ENCODE assay signal across 32 mouse cellular contexts in the genomic region with DNA sequence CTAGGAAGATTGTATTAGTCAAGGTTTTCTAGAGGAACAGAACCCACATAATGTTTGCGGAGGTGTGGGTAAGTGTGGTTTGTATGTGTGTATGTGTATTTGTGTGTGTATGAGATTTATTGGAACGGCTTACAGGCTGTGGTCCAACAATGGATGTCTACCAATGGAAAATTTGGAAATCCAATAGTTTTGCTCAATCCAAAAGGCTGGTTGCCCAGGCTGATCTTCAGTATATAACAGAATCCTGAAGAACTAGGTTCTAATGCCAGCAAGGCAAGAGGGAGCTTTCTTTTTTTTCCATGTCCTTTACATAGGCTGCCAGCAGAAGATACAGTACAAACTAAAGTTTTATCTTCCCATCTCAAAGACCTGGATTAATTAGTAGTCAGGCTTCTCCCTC. TPM values are rescaled to one million over a fixed set of nuclear protein-coding genes. Genes with fewer than 3 reads are reported as not detected.
"Had no signal": no experiment of that assay in that cellular context is flagged by ENCODE, and none has a peak within 500 bp of the region (broad histone marks: within the 10 kb centered on the region; RNA-seq: fewer than 3 reads in every experiment).

No protein-coding gene starts in this region.

- H3K9me3 ChIP-seq: limb, embryonic 10.5 days; limb, embryonic 12.5 days; limb, embryonic 15.5 days; liver, embryonic 12.5 days; liver, embryonic 13.5 days; liver, embryonic 15.5 days; lung, embryonic 15.5 days; megakaryocyte, embryonic 14.5 days; midbrain, embryonic 10.5 days; midbrain, embryonic 12.5 days; midbrain, embryonic 13.5 days had no signal

- ATAC-seq: liver, embryonic 12.5 days; liver, postnatal 0 days; lung, postnatal 0 days; midbrain, embryonic 13.5 days; midbrain, embryonic 15.5 days; midbrain, embryonic 16.5 days had no signal

- H3K36me3 ChIP-seq: limb, embryonic 10.5 days; limb, embryonic 12.5 days; limb, embryonic 13.5 days; limb, embryonic 15.5 days; liver, embryonic 12.5 days; liver, embryonic 13.5 days; liver, embryonic 15.5 days; lung, embryonic 15.5 days; midbrain, embryonic 10.5 days; midbrain, embryonic 12.5 days; midbrain, embryonic 13.5 days; midbrain, embryonic 15.5 days had no signal

- H3K4me3 ChIP-seq: limb, embryonic 10.5 days; limb, embryonic 12.5 days; limb, embryonic 13.5 days; limb, embryonic 15.5 days; liver, embryonic 12.5 days; liver, embryonic 13.5 days; liver, embryonic 15.5 days; lung, embryonic 15.5 days; megakaryocyte, embryonic 14.5 days; midbrain, embryonic 10.5 days; midbrain, embryonic 12.5 days; midbrain, embryonic 13.5 days; midbrain, embryonic 15.5 days; myocyte had no signal

- H3K4me2 ChIP-seq: limb, embryonic 12.5 days; limb, embryonic 13.5 days; limb, embryonic 15.5 days; liver, embryonic 11.5 days; liver, embryonic 12.5 days; liver, embryonic 13.5 days; liver, embryonic 15.5 days; lung, embryonic 14.5 days; lung, embryonic 15.5 days; midbrain, embryonic 11.5 days; midbrain, embryonic 12.5 days; midbrain, embryonic 13.5 days; midbrain, embryonic 15.5 days had no signal

- H3K27me3 ChIP-seq: limb, embryonic 12.5 days; limb, embryonic 13.5 days; limb, embryonic 15.5 days; liver, embryonic 12.5 days; liver, embryonic 13.5 days; liver, embryonic 15.5 days; lung, embryonic 15.5 days; megakaryocyte, embryonic 14.5 days; midbrain, embryonic 12.5 days; midbrain, embryonic 13.5 days; midbrain, embryonic 15.5 days had no signal

- H3K27ac ChIP-seq: limb, embryonic 10.5 days; limb, embryonic 12.5 days; limb, embryonic 13.5 days; limb, embryonic 15.5 days; liver, embryonic 12.5 days; liver, embryonic 13.5 days; liver, embryonic 14.5 days; liver, embryonic 15.5 days; lung, embryonic 15.5 days; macrophage; midbrain, embryonic 10.5 days; midbrain, embryonic 12.5 days; midbrain, embryonic 13.5 days; midbrain, embryonic 15.5 days had no signal

- DNase-seq: left cerebral cortex, postnatal 4 days; liver; liver, embryonic 13.5 days; liver, postnatal 0 days; lung, adult 18-20 months; lung, adult 2 months; lung, embryonic 14.5 days; lung, postnatal 10 days; lung, postnatal 14 days; lung, postnatal 36 days; lung, postnatal 4 days; midbrain, embryonic 14.5 days had no signal

- H3K4me1 ChIP-seq: limb, embryonic 10.5 days; limb, embryonic 12.5 days; limb, embryonic 13.5 days; limb, embryonic 15.5 days; liver, embryonic 12.5 days; liver, embryonic 13.5 days; liver, embryonic 15.5 days; lung, embryonic 15.5 days; megakaryocyte, embryonic 14.5 days; midbrain, embryonic 10.5 days; midbrain, embryonic 12.5 days; midbrain, embryonic 13.5 days; midbrain, embryonic 15.5 days had no signal

- H3K9ac ChIP-seq: limb, embryonic 12.5 days; limb, embryonic 13.5 days; limb, embryonic 15.5 days; liver, embryonic 12.5 days; liver, embryonic 13.5 days; liver, embryonic 14.5 days; liver, embryonic 15.5 days; liver, postnatal 0 days; lung, embryonic 14.5 days; lung, embryonic 15.5 days; midbrain, embryonic 12.5 days; midbrain, embryonic 13.5 days; midbrain, embryonic 15.5 days had no signal

RNA-seq across cellular contexts. Expression of a gene that starts 48.3 kb away (rescaled TPM):
- polyA plus RNA-seq: liver, adult 2 months had no signal
